Mouse (Mus musculus) megakaryocyte-erythroid progenitor cell, adult 5-6 weeks (primary cell): ENCODE data around the gene Zfp868. TPM values are rescaled to one million over a fixed set of nuclear protein-coding genes. Genes with fewer than 3 reads are reported as not detected.
"Not testable (repeated sequence)": the region's sequence is repeated elsewhere in the genome, so short reads cannot be mapped to it uniquely, and the experiment has no call there.

Experiments used
- ATAC-seq: replicated peaks from 2 replicates; pipeline ENCODE4 v1.8.0; 2016; ENCODE audit warnings: mild to moderate bottlenecking, inconsistent platforms; ENCODE audit not compliant: severe bottlenecking, poor library complexity, low FRiP score, low TSS enrichment
- total RNA-seq, 2 experiments: library from RNA; stranded (forward) in 1 of 2; stranded (reverse) in 1 of 2; fragments of 200-1000, 215-1000 nt in 1 of 2; fragments of >200 nt in 1 of 2; fragmentation: Nextera tagmentation in 1 of 2; gene quantifications; 2 replicates each; pipeline ENCODE4 v1.2.3; 2014 to 2017

Zfp868 gene
- total RNA-seq (2014; fragmentation: Nextera tagmentation) (34.9 and 36.2 TPM in 2 replicates), total RNA-seq (2017) (12.4 and 16.0 TPM in 2 replicates)

DNA sequence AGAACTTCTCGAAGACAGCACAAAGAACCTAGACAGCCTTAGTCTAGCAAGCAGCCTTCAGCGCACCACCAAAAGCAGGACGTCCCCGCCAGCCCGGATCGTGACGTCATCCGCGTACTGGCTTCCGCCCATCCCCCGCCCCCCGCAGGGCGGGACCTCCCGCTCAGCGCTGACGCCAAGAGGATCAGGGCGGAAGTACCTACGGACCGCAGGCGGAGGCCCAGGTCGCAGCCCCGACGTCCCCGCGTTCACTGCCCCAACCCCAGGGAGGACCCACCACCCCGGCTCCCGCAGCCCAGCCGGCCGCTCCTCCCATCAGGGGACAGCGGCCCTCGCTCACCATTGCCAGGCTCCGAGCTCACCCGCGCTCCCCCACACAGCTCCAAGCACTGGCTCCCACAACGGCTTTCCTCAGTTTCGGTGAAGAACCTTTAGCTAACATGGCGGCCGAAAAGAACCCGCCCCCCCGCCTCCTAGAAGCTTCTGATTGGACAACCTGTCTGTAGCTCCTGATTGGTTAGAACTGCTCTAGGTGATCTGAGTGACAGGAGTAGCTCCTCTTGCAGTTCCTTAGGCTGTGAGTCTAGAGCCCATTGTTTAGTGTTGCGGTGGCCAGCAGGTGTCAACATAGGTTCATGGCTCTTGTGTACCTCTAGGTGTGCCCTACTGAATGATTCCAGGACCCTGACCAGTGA is at the start of gene Zfp868:
Gene Zfp868 (minus strand): TSS at position 454 of the 695 bp plus-strand sequence.
- peak; percentile 99 for ATAC-seq

DNA sequence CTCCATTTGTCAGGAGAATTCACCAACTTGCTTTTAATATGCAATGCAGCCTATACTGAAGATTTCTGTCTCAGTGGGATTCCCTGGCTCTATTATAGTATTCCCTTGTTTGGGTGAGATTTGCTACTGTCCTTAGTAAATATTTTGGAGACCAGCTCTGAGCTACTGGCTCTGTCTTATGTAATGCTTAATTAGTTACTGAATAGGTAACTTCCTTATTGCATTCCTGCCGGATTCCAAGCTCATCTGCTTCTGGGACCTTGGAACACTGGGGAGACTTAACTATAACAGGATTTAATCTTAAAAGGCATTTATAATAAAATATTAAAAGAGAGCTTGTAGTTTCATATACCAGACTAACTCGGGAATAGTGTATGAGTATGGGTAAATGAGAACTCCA is 39.7 kb upstream of the Zfp868 start:
- ATAC-seq, result not testable (repeated sequence)

DNA sequence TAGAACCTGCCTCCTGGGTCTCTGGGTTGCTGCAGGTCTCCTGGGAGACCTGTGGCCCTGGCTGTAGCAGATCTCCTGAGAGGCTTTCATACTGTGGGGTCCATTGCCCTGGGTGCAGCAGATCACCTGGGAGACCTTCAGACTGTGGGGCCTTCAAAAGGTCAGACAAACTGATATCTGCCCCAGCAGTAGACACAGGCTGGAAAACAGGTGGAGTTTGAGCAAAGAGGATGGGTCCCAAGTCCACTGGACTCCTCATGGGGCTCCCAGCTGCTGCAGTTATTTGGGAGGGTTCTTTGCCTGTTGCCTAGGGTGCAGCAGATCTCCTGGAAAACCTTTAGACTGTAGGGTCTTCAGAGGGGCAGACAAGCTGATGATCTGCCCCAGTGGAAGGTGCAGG is 35.9 kb upstream of the Zfp868 start:
- ATAC-seq, result no peak

DNA sequence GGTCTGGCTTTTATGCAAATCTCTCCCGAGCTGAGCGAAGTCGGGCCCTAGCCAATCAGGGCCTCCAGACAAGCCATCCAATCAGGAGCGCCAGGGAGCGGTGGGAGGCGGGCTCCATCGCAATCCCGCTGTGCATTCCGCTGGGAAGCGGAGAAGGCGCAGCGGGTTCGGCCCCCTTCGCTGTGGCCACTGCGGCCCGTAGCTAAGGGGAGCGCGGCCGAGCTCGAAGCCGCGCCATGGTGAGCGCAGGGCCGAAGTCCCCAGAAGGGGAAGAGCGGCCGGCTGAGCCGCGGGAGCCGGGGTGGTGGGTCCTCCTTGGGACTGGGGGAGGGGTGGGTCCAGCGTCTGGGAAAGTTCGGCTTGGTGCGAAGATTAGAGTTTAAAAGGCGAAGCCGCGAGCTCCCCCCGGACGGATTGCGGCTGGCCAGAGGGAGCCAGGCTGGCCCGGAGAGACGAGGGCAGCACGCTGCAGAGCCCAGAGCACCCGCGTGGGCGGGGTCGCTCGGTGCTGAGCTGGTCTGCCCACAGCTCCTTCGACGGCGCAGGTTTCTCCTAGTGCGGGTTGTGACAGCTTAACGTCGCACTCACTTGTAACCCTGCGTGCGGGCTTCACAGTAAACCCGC is 29.1 kb upstream of the Zfp868 start, which contains the start of gene Zfp964:
Gene Zfp964 (plus strand): TSS at position 122 of the 624 bp plus-strand sequence.
- peak; percentile 100 for ATAC-seq

DNA sequence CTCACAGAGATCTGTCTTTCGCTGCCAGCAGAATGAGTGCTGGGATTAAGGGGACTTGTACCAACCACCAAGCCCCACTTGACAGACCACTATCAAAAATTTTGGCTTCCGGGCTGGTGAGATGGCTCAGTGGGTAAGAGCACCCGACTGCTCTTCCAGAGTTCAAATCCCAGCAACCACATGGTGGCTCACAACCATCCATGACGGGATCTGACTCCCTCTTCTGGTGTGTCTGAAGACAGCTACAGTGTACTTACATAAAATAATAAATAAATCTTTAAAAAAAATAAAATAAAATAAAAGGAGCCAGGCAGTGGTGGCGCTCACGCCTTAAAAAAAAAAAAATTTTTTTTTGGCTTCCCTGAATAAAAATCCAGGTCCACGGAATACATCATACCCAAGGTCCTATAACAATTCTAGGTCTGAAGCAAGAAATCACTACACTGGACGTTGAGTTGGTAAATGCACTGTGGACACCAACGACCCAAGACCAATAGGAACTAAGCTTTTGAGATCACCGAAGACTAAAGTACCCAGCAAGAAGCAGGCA is 28.5 kb upstream of the Zfp868 start:
- ATAC-seq, result no peak

DNA sequence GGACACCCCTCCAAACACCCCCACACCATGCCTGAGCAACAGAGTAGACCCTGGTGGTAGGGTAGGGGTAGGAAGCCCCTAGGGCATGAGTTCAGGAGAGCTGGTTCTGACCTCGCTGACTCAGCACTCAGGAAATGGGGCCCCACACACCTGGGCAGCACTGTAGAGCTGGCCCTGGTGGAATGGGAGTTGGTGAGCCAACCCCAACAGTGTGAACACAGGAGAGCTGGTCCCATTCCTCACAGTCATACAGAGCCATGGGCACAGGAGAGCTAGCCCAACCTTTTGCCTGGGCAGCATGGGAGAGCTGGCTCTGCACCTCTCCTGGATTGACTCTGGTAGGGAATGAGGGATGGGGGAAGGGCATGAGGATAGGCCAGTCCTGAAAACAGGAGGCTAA is 7.3 kb downstream of the Zfp868 start:
- ATAC-seq, result no peak

DNA sequence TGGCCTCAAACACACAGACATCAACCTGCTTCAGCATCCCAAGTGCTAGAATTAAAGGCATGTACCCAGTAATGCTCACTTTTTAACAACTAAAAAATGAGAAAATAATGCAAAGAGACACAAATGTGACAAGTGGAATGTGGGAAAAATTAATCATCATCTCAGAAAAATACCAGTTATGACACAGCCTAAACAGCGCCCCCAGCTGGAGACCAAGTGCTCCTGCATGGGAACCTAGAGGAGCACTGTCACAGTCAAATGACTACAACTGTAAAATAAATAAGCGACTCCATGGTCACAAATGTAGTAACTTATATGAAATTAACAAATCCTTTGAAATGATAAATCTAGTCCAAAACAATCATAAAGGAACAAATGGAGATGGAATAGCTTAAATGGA is 10.7 kb downstream of the Zfp868 start:
- ATAC-seq, result no peak

DNA sequence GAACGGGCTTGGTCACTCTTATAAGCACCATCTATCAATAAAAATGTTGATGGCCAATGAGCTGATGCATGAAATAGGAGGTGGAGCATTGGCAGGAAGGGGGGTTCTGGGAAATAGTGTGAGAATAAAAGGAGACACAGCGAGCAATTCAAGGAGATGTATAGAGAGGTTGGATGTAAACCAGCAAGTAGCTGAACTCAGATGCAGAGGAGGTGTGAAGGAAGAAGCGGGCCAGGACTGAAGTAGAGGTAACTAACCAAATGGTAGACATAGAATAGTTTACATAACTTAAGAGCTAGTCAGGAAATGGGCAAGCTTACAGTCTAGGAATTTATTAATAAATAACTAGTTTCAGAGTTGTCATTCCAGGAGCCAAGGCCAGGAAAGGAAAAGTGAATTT is 27.8 kb downstream of the Zfp868 start:
- ATAC-seq, result not testable (repeated sequence)

DNA sequence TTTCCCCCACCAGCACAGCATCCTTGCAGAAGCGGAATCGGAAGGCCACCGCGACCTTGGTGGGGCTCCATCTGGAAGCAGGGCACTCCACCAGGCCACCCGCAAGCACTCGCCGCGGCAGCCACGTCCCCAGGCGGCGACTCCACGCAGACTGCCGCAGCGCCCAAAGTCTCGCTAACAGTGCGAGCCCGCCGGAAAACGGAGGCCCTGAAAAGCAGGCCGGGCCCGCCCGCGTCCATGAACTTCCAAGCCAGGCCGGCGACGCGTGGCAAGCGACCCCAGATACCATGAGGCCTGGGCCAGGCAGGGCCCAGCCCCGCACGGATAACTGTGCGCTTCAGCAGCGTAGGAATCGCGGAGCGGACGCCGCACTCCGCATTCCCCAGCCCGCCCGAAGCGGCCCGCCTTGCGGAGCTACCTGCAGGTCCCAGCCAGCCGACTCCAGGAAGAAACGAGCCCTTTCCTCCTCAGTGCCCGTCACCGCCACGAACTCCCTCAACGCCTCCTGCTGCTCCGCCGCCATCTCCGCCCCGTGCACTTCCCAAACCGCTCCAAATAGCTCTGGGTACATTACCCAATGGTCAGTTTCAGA is 40.6 kb downstream of the Zfp868 start:
- no peak for ATAC-seq

DNA sequence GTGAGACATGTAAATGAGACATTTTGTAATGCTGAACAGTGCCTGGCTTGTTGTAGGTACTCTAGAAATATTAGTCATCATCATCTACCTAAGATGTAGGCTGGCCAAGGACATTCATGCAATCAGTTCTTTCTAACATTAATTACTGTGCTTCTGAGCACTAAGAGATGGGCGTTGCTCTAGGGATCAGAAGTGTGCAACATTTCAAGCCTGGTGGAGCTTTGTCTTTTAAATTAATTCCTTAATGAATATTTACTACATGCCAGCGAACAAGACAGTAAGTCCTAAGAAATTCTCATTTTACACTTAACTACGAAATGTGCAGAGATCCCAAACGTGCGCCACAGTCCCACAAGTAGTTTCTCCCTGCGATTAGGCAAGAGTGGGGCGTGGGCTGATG is 41.1 kb downstream of the Zfp868 start:
- ATAC-seq, result not testable (repeated sequence)

Other genes with a start within 250 kb of the Zfp868 start
- not detected in 2 replicates for gene Gm9495, start 172.0 kb downstream of the Zfp868 start, total RNA-seq (2014; fragmentation: Nextera tagmentation)
- not detected in 2 replicates for gene Gm9495, start 172.0 kb downstream of the Zfp868 start, total RNA-seq (2017)
- gene Gm7697, start 102.6 kb downstream of the Zfp868 start, total RNA-seq (2014; fragmentation: Nextera tagmentation), result not detected in 2 replicates
- not detected in 2 replicates for gene Gm7697, start 102.6 kb downstream of the Zfp868 start, total RNA-seq (2017)
- gene Zfp964, start 28.9 kb upstream of the Zfp868 start, total RNA-seq (2014; fragmentation: Nextera tagmentation), result 0.59 TPM in 1 of 2 replicates, not detected in the other
- 0.61 and 1.2 TPM in 2 replicates for gene Zfp964, start 28.9 kb upstream of the Zfp868 start, total RNA-seq (2017)
- 16.3 and 25.8 TPM in 2 replicates for gene Zfp869, start 85.2 kb upstream of the Zfp868 start, total RNA-seq (2014; fragmentation: Nextera tagmentation)
- 21.5 and 42.9 TPM in 2 replicates for gene Zfp869, start 85.2 kb upstream of the Zfp868 start, total RNA-seq (2017)
- 6.0 and 6.7 TPM in 2 replicates for gene Zfp963, start 124.4 kb upstream of the Zfp868 start, total RNA-seq (2014; fragmentation: Nextera tagmentation)
- 5.0 and 7.4 TPM in 2 replicates for gene Zfp963, start 124.4 kb upstream of the Zfp868 start, total RNA-seq (2017)
- gene Gm20422, start 149.3 kb upstream of the Zfp868 start, total RNA-seq (2014; fragmentation: Nextera tagmentation), result 1.3 TPM in 1 of 2 replicates, not detected in the other
- not detected in 2 replicates for gene Gm20422, start 149.3 kb upstream of the Zfp868 start, total RNA-seq (2017)
- gene Atp13a1, start 165.6 kb upstream of the Zfp868 start, total RNA-seq (2014; fragmentation: Nextera tagmentation), result 48.8 and 58.1 TPM in 2 replicates
- 13.7 and 23.2 TPM in 2 replicates for gene Atp13a1, start 165.6 kb upstream of the Zfp868 start, total RNA-seq (2017)
- 26.3 and 29.8 TPM in 2 replicates for gene Zfp866, start 165.6 kb upstream of the Zfp868 start, total RNA-seq (2014; fragmentation: Nextera tagmentation)
- gene Zfp866, start 165.6 kb upstream of the Zfp868 start, total RNA-seq (2017), result 23.4 and 25.7 TPM in 2 replicates
- gene Gmip, start 183.1 kb upstream of the Zfp868 start, total RNA-seq (2014; fragmentation: Nextera tagmentation), result 15.1 and 65.6 TPM in 2 replicates
- gene Gmip, start 183.1 kb upstream of the Zfp868 start, total RNA-seq (2017), result 7.6 and 28.5 TPM in 2 replicates
- 2.1 and 2.4 TPM in 2 replicates for gene Lpar2, start 196.9 kb upstream of the Zfp868 start, total RNA-seq (2014; fragmentation: Nextera tagmentation)
- gene Lpar2, start 196.9 kb upstream of the Zfp868 start, total RNA-seq (2017), result 0.28 and 0.38 TPM in 2 replicates
- gene Pbx4, start 206.9 kb upstream of the Zfp868 start, total RNA-seq (2014; fragmentation: Nextera tagmentation), result 65.9 and 72.8 TPM in 2 replicates
- gene Pbx4, start 206.9 kb upstream of the Zfp868 start, total RNA-seq (2017), result 20.7 and 33.7 TPM in 2 replicates